Mouse (Mus musculus): ENCODE results near the gene Rasgrf1.
A peak's percentile ranks its signal among the peaks of the same experiment; 100 is the strongest.

The Rasgrf1 gene

GRCm38 (mm10) chr9:89970271-89970670 is 60.6 kb downstream of the Rasgrf1 start:
- no peak for ATAC-seq (ENCODE audit: low TSS enrichment)

GRCm38 (mm10) chr9:89970886-89971486 is 61.3 kb downstream of the Rasgrf1 start:
- no peak for ATAC-seq (ENCODE audit: low TSS enrichment)

- ATAC-seq (ENCODE audit: low TSS enrichment) = peak; percentile 53; the same call in 1 of the 2 replicates
Measured at GRCm38 (mm10) chr9:89972321-89972720, 62.6 kb downstream of the Rasgrf1 start.

GRCm38 (mm10) chr9:89973856-89974255 is 64.1 kb downstream of the Rasgrf1 start:
- peak; percentile 54 for ATAC-seq (ENCODE audit: low TSS enrichment)

- ATAC-seq (ENCODE audit: low TSS enrichment) = no peak
Measured at GRCm38 (mm10) chr9:89974463-89974931, 64.8 kb downstream of the Rasgrf1 start.

- ATAC-seq (ENCODE audit: low TSS enrichment) = no peak
Measured at GRCm38 (mm10) chr9:89976366-89976940, 66.7 kb downstream of the Rasgrf1 start.

GRCm38 (mm10) chr9:89979248-89979647 is 69.5 kb downstream of the Rasgrf1 start:
- no peak for ATAC-seq (ENCODE audit: low TSS enrichment)

GRCm38 (mm10) chr9:89982256-89982655 is 72.5 kb downstream of the Rasgrf1 start:
- ATAC-seq (ENCODE audit: low TSS enrichment) = no peak

GRCm38 (mm10) chr9:89988053-89988452 is 78.3 kb downstream of the Rasgrf1 start:
- no peak for ATAC-seq (ENCODE audit: low TSS enrichment)

GRCm38 (mm10) chr9:89988811-89989528 is 79.3 kb downstream of the Rasgrf1 start:
- ATAC-seq (ENCODE audit: low TSS enrichment) = no peak

GRCm38 (mm10) chr9:90006432-90006831 is 96.7 kb downstream of the Rasgrf1 start:
- no peak for ATAC-seq (ENCODE audit: low TSS enrichment)

- ATAC-seq (ENCODE audit: low TSS enrichment) = no peak
Measured at GRCm38 (mm10) chr9:90007094-90007493, 97.4 kb downstream of the Rasgrf1 start.

- no peak for ATAC-seq (ENCODE audit: low TSS enrichment)
Measured at GRCm38 (mm10) chr9:90008138-90008537, 98.4 kb downstream of the Rasgrf1 start.

GRCm38 (mm10) chr9:90011849-90012248 is 102.1 kb downstream of the Rasgrf1 start:
- ATAC-seq (ENCODE audit: low TSS enrichment) = no peak

- ATAC-seq (ENCODE audit: low TSS enrichment) = no peak
Measured at GRCm38 (mm10) chr9:90014649-90015048, 104.9 kb downstream of the Rasgrf1 start.

GRCm38 (mm10) chr9:90016204-90016603 is 106.5 kb downstream of the Rasgrf1 start:
- no peak for ATAC-seq (ENCODE audit: low TSS enrichment)

- peak; percentile 70 for ATAC-seq (ENCODE audit: low TSS enrichment)
Measured at GRCm38 (mm10) chr9:90020866-90021265, 111.2 kb downstream of the Rasgrf1 start.

GRCm38 (mm10) chr9:90021442-90021841 is 111.7 kb downstream of the Rasgrf1 start:
- ATAC-seq (ENCODE audit: low TSS enrichment) = 0 out of 2 replicates have a peak, but pooled peaks have one; percentile 7

GRCm38 (mm10) chr9:90027709-90028108 is 118.0 kb downstream of the Rasgrf1 start:
- ATAC-seq (ENCODE audit: low TSS enrichment) = no peak

- no peak for ATAC-seq (ENCODE audit: low TSS enrichment)
Measured at GRCm38 (mm10) chr9:90033922-90034321, 124.2 kb downstream of the Rasgrf1 start.

- ATAC-seq (ENCODE audit: low TSS enrichment) = no peak
Measured at GRCm38 (mm10) chr9:90035168-90035567, 125.5 kb downstream of the Rasgrf1 start.

GRCm38 (mm10) chr9:90035794-90036193 is 126.1 kb downstream of the Rasgrf1 start:
- ATAC-seq (ENCODE audit: low TSS enrichment) = no peak

GRCm38 (mm10) chr9:90036313-90036712 is 126.6 kb downstream of the Rasgrf1 start:
- no peak for ATAC-seq (ENCODE audit: low TSS enrichment)

All from frontal cortex, adult (tissue).